Mouse (Mus musculus) testis, postnatal 10 days (tissue): ENCODE results near the gene Mknk1.

Source experiments
- DNase-seq: peaks from one replicate; pipeline ENCODE4 v3.0.0; 2021; ENCODE audit warnings: low spot score

Mknk1 gene

DNA sequence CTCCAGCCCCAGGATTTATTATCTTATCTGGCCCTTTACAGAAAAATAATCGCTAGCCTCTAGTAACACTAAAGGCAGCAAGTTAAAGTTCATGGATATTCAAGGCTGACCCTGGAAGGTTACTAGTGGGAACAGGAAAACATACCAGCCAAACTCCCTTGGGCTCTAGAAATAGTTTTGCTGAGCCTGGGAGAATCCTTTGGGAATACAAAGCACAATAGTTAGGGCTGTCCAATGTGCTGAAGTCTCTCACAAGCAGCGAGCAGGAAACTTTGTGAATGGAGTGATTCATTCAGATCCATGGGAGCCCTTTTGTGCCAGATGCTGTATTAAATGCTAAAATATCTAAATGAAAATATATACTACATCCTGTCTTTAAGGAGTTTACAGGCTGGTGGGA, 7.7 kb downstream of the Mknk1 start:
- DNase-seq: no peak

DNA sequence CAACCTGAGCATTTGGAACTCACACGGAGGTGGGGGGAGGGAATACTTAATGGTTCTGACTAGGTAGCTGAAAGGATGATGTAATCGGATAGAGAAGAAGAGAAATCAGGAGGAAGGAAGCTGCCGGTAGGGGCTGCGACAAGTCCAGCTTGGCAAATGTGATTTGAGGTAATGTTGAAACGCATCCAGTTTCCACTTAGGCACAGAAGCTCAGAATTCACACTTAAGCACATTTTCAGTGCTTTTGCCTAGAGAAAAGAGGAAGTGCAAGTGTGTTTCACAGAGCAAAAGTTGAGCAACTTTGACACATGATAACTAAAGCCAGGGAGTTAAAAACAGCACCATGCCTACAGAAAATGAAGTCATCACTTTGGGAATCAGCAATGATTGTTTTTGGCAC, 8.4 kb downstream of the Mknk1 start:
- no peak for DNase-seq

DNA sequence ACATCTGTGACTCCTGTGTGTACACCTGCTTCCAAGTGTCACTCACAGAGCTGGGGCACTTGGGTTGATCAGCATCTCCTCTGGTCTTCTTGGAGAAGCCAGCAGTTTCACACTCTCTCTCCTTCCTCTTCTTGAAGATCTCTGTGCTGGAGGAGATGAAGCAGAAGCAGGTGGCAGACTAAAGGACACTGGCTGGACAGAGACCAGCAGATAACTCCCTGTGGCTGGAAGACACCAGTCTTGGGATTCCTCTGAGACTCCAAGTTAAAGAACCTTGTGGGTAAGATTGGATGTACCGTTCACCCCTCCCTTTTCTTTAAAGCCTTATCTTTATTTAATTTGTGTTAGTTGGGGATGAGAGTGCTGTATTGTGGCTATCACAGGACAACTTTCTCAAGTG, 9.1 kb downstream of the Mknk1 start:
- no peak for DNase-seq

DNA sequence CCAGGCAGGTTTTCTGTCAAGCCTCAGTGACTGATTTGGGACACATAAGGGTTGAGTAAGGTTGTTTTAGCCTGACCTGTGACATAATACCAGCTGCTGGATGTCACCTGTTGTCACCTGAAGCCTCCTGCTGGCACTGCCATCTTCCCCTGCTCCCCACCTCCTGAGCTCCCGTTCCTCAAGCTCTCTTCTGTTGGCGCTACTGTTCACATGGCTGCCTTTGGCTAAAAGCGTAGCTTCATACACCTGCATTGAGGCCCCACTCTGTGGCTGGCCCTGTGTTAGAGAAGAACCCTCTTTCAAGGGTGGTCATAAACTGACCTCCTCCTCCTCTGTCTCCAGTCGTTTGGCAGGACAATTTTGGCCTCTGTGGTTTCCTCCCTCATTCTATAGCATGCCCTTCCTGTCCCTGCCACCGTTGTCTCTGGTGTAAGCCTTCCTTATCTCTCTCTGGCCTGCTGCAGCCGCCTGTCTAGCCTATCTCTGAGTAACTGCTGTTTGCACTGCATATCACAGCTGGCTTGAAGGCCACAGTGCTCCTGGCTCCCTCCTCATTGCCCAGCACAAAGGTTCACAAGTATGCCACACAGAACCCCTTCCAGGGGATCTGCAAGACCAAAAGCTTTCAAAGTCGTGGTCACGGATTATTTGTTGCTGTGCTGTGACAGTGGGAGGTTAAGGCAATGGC, 10.1 kb downstream of the Mknk1 start:
- no peak for DNase-seq

DNA sequence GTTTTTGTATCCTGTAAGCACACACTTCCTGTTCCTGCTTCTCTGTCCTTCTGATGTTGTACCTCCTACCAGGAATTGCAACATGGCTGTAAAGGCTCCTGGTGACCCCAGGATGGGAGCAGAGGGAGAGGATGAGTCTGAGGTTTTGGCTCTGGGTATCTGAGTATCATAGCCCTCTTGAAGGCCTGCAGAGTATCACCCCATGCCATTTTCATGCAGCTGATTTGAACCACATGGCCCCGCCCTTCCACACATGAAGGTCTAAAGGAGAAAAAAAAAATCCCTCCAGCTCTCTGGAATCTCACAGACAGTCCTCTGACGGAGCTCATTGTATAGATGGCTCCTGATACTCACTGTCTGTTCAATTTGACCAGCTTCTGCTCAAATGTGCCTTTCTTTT, 11.1 kb downstream of the Mknk1 start:
- no peak for DNase-seq

DNA sequence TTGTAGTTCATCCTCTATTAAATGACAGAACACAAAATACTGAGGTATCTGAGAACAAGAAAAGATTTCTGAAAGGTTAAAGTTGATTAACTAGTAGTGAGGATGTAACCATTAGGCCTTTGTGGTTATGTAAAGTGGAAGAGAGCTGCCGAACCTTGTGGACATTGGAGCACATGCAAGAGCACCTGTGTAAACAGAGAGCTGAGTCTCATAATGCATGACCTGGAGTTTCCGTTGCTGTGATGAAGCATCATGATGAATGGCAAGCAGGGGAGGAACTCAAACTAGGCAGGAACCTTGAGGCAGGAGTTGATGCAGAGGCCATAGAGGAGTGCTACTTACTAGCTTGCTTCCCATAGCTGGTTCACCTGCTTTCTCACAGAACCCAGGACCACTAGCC, 11.6 kb downstream of the Mknk1 start:
- DNase-seq: no peak

DNA sequence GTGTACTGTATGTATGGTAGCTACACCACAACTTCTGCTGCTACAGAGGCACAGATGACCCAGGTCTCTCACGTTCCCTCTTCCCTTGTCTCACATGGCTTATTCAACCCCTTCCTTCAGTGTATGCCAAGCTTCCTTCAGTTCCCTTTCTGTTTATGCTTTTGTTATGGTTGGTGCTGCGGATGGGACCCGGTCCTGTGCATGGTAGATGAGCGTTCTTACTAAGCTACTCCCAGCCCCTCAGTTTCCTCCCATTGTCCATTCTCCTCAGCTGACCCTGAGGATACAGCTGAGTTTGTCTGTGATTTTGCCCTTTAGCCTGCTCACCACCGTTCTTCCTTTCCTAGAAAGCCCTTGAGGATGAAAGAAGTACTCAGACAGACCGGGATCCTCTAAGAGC, 12.6 kb downstream of the Mknk1 start:
- DNase-seq: no peak

DNA sequence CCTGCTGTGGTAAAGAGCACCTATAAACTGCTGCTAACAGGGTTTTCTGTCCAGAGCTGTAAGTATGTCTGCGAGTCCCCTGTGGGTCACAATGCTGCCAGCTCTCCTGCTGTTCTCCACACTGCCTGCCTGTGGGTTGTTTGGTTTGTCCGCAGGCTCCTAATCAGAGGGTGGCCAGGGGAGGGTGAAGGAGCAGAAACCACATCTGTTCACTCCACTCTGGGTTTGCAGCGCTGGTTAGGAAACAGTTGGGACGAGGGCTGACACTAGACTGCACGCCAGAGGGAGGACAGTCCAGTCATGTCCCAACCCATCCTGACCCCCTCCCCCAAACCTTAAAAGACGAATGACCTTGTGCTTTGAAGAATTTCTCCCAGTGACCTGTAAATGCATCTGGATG, 16.1 kb downstream of the Mknk1 start:
- DNase-seq: no peak

DNA sequence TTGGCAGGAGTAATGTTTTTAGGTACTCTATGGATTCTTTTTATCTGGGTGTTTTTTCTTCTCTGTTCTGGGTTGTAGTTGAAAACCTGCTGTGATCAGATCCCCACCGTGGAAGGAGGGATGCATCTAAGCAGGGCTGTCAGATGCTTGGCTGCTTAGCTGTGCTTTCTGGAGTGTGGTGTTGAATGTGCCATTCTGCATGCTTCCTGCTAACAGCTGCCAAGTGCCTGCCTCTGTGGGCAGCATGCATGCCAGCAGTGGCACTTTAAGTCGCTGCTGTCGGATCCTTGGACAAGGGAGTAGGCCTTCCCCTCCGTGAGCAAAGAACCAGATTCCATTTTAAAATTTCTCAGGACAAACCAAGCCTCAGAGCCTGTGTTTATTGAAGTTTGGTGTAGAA, 16.6 kb downstream of the Mknk1 start:
- no peak for DNase-seq

DNA sequence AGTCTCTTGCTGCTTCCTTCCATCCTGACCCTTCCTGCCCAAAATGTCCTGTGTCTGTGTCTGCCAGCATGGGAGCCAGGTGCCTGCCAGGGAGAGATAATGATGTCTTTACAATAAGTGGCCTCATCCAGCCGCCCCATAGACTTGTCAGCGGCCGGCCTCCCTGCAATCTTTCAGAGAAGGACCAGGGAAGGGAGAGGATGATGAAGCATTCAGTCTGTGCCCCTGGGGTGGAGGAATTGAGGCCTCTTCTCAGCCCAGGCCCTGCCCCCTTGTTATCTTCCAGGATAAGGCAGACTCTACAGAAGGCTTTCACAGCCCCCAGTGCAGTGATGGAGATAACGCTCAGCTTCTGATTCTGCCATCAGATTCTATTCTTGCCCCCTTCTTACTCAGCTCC, 17.3 kb downstream of the Mknk1 start:
- DNase-seq: no peak

DNA sequence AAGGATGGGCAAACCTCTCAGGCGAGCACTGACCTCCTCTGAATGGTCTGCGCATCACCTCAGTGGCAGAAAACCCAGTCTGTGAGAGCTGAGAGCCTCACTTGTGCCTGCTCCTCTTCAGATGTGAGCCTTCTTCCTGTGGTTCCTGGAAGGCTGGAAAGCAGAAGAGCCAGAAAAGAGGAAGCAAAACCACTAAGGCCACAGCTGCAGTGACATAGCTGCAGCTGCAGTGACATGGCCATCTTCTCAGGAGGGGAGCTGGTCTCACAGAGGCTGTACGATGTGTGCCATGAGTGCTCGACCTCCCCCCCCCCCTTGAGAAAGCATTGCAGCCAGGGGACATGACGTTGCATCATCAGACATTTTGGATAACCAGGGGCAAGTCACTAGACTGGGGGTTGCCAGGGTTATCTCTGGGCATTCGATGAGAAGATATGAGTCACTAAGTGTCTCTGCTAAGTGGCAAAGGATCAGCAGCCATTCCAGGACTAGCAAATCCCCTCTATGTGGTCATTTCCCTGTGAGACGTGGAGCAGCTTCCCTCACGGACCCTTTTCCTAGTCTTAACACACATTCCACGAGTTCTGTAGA, 18.4 kb downstream of the Mknk1 start:
- DNase-seq: no peak

DNA sequence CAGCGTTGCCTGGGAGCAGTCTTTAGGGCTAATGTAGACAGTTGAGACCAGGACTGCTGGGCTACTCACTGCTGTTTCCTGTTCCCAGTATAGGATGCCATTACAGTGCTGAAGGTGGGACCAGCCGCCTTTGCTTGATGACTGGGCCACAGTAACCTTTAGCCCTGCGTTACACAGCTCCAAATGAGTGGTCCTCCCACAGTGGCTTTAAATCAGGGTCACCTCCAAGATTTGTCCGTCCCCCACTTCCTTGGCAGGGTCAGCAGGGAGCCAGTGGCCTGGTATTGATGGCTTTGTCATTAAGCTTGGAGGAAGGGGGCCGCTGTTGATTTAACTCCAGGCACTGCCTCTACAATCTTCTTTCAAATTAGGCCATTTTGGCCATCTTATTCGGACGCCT, 24.4 kb downstream of the Mknk1 start:
- DNase-seq: no peak

DNA sequence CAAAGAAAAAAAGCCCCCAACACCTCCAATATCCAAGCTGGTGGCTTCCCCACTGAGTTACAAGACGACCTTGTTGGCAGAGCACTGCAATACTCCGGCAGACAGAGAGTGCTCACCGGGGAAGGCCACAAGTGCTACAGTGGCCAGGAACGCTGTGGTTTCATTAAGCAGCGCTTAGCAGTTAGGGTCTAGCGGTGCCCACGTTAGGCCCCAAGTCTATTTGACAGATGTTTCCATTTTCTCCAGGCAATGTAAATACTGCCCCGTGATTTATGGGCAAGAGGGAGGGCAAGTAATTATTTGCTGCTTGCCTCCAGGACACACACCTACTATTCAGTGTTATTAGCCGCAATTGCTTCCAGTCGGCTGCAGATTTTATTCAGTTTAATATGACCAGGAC, 24.9 kb downstream of the Mknk1 start:
- DNase-seq: no peak

DNA sequence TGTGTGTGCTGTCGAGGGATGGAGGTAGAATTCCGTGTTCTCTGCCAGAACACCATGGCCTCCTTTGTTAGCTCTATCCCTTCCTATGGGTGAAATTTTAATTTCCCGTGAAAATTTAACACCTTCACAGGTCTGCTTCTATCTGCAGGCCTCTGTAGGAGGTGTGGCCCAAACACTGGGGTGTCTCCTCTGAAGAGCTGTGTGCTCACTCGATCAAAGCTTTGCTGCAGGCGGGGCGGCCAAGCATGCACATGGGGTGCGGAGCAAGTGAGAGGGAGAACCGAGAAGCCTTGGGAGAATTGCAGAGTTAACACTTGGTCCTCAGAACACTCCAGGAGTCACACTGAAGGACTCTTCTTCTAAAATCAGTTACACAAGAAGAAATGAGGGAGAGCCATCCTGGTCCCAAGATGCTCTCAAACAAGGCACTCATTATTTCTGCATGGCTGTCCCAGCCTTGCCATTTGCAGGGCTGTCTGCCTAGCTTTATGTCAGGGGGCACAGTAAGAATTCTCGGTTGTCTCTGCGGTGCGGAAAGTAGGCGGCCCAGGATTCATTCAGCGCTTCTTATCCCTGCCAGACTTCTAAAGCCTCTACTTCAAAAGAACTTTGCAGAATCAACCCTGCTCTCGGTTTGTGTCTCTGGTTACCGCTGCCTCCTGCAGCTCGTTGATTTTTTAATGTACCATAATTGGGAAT, 30.7 kb downstream of the Mknk1 start:
- DNase-seq: no peak

DNA sequence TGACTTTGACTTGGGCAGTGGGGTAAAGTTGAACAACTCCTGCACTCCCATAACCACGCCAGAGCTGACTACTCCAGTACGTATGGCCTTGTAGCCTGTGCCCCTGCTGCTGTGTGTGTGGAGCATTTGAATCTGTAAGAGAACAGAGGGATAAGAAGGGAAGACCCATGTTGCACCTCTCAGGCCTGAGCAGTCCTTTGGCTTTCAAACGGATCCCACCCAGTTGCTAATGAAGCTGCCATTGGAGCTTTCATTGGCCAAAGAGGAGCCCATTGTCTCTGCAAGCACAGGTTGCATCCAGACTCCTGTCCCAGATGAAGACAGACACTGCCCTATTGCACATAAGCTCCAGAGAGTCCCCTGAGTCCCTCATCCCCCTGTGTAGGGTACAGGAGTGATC, 34.2 kb downstream of the Mknk1 start:
- DNase-seq: no peak

DNA sequence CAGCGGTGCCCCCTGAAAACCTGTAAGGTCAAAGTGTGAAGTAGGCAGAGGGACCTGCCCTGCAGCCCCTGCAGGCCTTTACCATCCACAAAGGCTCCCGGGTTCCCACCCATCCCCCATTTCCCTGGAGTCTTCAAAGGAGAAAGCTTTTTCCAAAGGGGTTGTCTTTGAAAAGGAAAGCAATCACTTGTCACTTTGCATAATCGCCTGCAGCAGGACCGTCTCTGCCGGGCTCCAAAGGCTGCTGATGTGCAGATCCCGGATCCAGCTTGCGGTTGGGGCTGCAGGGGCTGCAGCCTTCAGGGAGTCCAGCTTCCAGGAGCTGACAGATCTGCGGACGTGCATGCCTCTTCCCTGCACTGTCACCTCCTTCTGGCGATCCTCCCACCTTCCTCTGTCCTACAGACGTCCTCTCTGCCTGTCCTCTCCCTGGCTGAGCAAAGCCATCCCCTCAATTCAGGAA, 39.2 kb downstream of the Mknk1 start:
- no peak for DNase-seq

DNA sequence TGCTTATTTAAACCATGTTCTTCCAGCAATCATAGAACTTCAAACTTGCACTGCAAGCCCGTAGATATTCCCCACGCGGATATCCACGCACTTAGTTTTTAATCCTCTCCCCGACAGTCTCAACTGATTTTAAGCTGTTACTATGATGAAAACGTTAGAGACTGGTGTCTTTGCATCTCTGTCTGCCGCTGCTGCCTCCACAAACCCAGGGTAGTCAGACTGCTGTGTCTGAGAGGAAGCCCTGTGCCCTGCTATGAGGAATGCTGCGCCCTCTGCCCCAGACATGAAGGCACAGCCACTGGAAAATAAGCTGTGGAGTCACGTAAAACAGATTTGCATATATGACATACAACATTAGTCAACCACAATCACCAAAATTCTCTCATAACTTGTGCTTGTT, 39.8 kb downstream of the Mknk1 start:
- DNase-seq: no peak

DNA sequence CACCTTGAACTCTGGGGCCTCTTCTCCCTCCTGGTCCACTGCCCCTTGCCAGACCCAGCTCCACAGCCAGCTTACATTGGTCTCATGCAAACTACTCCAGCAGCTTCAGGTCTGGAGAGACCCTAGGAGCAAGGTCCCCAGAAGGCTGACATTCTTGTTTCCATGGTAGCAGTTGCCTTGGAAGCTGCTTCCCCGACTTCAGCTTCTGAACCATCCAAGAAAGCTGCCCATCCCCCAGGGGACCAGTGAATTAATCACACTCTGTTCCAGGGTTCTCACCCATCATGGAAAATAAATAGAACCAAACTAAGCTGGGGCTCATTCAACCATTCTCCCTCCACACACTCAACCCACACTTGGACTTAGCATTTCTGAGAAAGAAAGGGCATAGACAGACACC, 42.2 kb downstream of the Mknk1 start:
- DNase-seq: no peak

DNA sequence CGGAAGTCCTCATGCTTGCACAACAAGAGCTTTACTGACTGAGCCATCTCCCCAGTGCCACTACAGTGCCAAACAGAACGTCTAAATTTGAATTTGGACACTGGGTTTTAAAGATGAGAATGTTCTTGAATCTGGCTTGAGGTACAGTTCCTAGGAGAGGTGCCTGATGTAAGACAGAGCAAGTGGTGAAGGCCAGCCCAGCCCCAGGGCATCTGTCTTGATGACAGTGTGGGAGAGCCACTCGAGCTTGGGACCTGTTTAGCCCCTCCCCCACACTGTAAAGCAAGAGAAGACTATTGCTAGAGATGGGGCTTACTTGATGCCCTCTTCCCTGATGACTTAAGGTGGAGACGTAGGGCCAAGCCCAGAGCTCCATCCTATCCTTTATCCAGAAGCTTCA, 43.2 kb downstream of the Mknk1 start:
- DNase-seq: no peak

DNA sequence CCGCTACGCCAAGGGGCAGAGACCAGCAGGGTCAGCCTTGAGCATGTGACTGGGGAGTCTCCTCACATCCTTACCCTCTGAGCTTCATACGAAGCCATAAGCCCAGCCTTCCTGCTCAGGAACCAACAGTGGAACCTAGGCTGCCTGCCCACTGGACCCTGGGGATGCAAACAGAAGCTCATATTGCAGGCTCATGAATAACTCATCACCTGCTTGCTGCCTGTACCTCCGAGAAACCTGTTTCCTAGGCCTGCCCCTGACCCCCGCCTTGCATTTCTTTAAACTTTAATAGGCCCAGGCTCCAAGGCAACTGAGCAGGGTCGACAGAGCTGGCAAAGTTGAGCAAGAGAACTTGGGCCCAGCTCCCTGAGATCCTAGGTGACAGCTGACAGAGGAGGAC, 45.0 kb downstream of the Mknk1 start, which contains the start of gene Kncn:
TSS of gene Kncn (plus strand) at position 379 of the 400 bp plus-strand sequence.
- no peak for DNase-seq

DNA sequence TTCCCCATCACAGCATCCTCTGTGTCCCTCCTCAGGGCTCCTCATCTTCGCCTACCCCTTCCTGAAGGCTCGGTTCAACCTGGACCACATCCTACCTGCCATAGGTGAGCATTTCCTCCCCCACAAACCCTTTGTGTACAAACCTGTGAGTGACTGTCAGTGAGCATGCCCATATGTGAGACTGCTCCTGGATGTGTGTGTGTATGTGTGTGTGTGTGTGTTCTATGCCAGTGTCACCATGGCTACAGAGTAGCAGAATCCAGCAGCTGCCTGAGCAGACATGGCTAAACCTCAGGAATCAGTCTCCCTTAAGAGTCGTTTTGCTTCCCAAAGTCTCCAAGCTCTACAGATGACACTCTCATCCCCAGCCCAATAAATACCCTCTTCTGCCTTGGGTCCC, 46.8 kb downstream of the Mknk1 start:
- DNase-seq: no peak

DNA sequence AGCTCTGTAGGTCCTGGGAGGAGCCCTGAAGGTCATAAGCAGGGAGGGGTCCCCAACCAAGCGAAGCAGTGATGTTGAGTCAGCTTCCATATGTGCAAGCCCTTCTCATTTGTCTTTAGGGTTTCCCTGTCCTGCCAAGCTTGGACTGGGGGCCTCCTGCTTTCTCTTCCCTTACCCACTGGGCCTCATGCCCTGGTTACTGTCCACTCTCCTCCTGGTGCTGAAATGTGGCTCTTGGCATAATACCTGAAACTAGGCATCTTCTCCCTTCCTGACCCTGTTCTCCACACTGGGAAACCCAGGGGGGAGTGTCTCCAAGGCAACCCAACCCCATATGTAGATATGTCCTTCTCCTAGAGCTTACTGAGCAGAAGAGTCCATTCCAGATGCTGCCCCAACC, 47.9 kb downstream of the Mknk1 start:
- DNase-seq: no peak

DNA sequence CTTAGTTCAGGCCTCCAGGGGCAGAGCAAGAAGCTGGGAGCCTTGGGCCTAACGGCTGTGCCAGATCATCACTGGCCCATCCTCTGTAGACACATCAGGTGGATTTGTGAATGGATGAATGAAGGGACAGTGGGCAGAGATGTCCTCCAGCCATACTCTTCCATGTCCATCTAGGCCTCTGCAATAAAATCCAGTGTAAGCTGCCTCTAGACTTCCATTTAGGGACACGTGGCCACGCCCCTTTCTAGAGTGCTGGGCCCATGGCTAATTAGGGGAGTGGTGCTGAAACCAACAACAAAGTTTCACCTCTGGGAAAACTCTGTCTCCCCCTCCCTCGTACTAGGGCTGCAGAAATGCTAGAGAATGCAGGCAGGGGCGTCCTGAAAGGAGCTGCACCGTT, 51.1 kb downstream of the Mknk1 start:
- no peak for DNase-seq

DNA sequence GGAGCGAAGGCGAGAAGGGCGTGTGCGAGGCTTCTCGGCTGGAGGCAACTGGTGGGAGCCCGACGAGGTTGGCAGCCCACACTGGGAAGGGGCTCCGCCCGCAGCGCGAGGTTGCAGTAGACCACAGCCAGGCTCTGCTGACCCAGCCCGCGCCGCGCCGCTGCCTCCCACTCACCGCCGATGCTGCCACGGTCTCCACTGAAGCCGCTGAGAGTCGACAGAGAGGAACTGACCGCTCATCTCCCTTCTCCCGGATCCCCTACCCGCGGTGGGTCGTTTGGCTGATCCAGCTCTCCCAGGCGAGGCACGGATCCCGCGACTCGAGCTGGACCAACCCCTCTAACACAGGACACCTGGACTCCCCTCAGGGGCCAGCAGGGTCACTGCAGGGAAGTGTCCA, 51.6 kb downstream of the Mknk1 start, which contains the start of gene 6430628N08Rik:
TSS of gene 6430628N08Rik (plus strand) at position 113 of the 400 bp plus-strand sequence.
- DNase-seq: no peak
